Mouse (Mus musculus): ENCODE measurements around the gene Ermap. TPM values are rescaled to one million over a fixed set of nuclear protein-coding genes. Genes with fewer than 3 reads are reported as not detected.

Gene Ermap
- polyA plus RNA-seq, 1 experiment from 2014 or later = 11.4 TPM

DNA sequence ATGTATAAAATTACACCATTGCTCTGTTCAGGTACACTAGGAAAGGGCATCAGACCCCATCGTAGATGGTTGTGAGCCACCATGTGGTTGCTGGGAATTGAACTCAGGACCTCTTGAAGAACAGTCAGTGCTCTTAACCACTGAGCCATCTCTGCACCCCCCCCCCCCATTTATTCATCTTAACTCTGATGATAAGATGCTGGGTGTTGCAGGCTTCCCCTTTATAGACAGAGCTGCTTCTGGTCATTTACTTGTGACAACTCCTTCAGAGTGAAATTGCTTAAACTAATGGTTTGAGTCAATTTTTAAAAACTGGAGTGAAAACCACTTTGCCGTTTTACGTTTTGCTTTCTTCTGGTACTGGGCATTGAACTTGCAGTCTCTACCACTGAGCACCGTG, 2.9 kb upstream of the Ermap start:
- Histone ChIP-seq H3K4me2 (ENCODE audit: low read depth, low read length, severe bottlenecking) (no peak overlapping the region), H3K9ac (ENCODE audit: low read length) (no peak overlapping the region), H3K27ac (ENCODE audit: low read depth, low read length) (no peak overlapping the region), H3K4me1 (replicated peaks; ENCODE audit: control insufficient read depth, insufficient read depth, low read length) (no peaks in the 10 kb centered on the region), H3K4me3 (ENCODE audit: low read depth, low read length) (no peak overlapping the region), H3K9me3 (ENCODE audit: control insufficient read depth, low read length) (no peaks in the 10 kb centered on the region), H3K27me3 (ENCODE audit: control insufficient read depth, insufficient read depth, low read length) (no peaks in the 10 kb centered on the region), H3K36me3 (ENCODE audit: control insufficient read depth, insufficient read depth, low read length) (no peaks in the 10 kb centered on the region)
- ATAC-seq (replicated peaks; ENCODE audit: low FRiP score) = no peak
- DNase-seq (ENCODE audit: low spot score) = no peak
- 90% methylated on average over 4 of the region's 4 CpGs for WGBS

DNA sequence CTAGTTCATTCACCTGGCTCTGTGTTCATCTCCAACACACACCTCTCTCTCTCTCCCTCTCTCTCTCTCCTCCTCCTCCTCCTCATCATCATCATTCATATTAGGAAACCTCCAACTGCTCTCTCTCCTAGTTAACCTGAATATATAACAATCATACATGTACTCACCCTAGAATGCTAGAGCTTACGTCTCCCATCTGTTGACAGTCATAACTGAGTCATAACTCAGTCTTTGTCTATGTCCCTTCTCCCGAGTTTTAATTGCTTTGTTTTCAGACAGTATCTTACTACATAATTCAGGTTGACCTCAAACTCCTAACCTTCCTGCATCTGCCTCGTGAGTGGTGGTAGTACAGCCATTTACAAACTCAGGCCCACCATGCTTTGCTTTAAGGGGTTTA, 1.5 kb upstream of the Ermap start:
- Histone ChIP-seq H3K9ac (ENCODE audit: low read length) (no peak overlapping the region), H3K27ac (ENCODE audit: low read depth, low read length) (no peak overlapping the region), H3K4me2 (ENCODE audit: low read depth, low read length, severe bottlenecking) (no peak overlapping the region), H3K4me3 (ENCODE audit: low read depth, low read length) (no peak overlapping the region), H3K4me1 (replicated peaks; ENCODE audit: control insufficient read depth, insufficient read depth, low read length) (no peaks in the 10 kb centered on the region), H3K9me3 (ENCODE audit: control insufficient read depth, low read length) (no peaks in the 10 kb centered on the region), H3K36me3 (ENCODE audit: control insufficient read depth, insufficient read depth, low read length) (no peaks in the 10 kb centered on the region), H3K27me3 (ENCODE audit: control insufficient read depth, insufficient read depth, low read length) (no peaks in the 10 kb centered on the region)
- DNase-seq (ENCODE audit: low spot score) = no peak
- no peak for ATAC-seq (replicated peaks; ENCODE audit: low FRiP score)
- WGBS = 81% methylated on average over 3 of the region's 3 CpGs

DNA sequence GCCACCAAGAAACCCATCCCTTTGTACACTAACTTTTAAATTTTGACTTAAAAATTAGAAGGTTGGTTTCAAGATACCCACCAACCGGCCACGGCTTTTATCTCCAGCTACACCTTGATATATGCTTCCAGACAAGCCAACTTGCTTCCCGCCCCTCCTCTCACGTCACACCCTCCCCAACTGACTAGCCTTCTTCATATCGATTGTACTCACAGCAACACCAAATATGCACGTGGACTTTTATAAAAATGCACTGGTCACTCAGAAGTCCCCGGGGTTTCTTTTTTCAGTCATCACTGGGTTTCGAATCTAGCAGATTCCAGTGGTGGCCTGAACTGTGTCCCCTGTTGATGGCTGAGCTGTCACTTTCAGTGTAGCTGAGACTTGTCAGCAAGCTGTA, 807 bp upstream of the Ermap start:
- 89% methylated on average over 8 of the region's 8 CpGs for WGBS
- H3K4me2 ChIP-seq (ENCODE audit: low read depth, low read length, severe bottlenecking) = no peak overlapping the region
- H3K27me3 ChIP-seq (ENCODE audit: control insufficient read depth, insufficient read depth, low read length) = no peaks in the 10 kb centered on the region
- H3K9ac ChIP-seq (ENCODE audit: low read length) = no peak overlapping the region
- H3K27ac ChIP-seq (ENCODE audit: low read depth, low read length) = no peak overlapping the region
- no peaks in the 10 kb centered on the region for H3K9me3 ChIP-seq (ENCODE audit: control insufficient read depth, low read length)
- DNase-seq (ENCODE audit: low spot score) = no peak
- ATAC-seq (replicated peaks; ENCODE audit: low FRiP score) = no peak
- no peak overlapping the region for H3K4me3 ChIP-seq (ENCODE audit: low read depth, low read length)
- no peaks in the 10 kb centered on the region for H3K4me1 ChIP-seq (replicated peaks; ENCODE audit: control insufficient read depth, insufficient read depth, low read length)
- no peaks in the 10 kb centered on the region for H3K36me3 ChIP-seq (ENCODE audit: control insufficient read depth, insufficient read depth, low read length)

DNA sequence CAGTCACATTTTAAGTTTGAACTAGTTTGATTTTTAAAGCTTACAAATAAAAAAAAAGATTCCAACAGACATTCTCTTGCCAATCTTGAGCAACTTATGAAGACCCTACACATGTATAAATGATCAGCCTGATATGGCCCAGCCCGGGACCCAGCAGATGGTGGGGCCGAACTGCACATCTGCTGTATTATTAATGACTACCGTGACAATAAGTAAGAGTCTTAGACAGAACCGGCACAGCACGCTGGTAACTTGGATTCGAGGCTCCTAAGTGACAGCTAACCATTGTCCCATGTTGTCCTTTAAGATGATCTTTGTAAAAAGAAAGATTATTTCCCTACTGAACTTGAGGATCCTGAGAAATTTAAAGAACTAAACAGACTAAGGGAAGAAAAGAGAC, 419 bp downstream of the Ermap start:
- no peaks in the 10 kb centered on the region for H3K27me3 ChIP-seq (ENCODE audit: control insufficient read depth, insufficient read depth, low read length)
- no peak overlapping the region for H3K27ac ChIP-seq (ENCODE audit: low read depth, low read length)
- 80% methylated on average over 6 of the region's 6 CpGs for WGBS
- no peaks in the 10 kb centered on the region for H3K9me3 ChIP-seq (ENCODE audit: control insufficient read depth, low read length)
- no peak overlapping the region for H3K9ac ChIP-seq (ENCODE audit: low read length)
- no peak overlapping the region for H3K4me2 ChIP-seq (ENCODE audit: low read depth, low read length, severe bottlenecking)
- DNase-seq (ENCODE audit: low spot score) (no peak), ATAC-seq (replicated peaks; ENCODE audit: low FRiP score) (no peak)
- H3K4me3 ChIP-seq (ENCODE audit: low read depth, low read length) = no peak overlapping the region
- H3K4me1 ChIP-seq (replicated peaks; ENCODE audit: control insufficient read depth, insufficient read depth, low read length) = no peaks in the 10 kb centered on the region
- no peaks in the 10 kb centered on the region for H3K36me3 ChIP-seq (ENCODE audit: control insufficient read depth, insufficient read depth, low read length)

DNA sequence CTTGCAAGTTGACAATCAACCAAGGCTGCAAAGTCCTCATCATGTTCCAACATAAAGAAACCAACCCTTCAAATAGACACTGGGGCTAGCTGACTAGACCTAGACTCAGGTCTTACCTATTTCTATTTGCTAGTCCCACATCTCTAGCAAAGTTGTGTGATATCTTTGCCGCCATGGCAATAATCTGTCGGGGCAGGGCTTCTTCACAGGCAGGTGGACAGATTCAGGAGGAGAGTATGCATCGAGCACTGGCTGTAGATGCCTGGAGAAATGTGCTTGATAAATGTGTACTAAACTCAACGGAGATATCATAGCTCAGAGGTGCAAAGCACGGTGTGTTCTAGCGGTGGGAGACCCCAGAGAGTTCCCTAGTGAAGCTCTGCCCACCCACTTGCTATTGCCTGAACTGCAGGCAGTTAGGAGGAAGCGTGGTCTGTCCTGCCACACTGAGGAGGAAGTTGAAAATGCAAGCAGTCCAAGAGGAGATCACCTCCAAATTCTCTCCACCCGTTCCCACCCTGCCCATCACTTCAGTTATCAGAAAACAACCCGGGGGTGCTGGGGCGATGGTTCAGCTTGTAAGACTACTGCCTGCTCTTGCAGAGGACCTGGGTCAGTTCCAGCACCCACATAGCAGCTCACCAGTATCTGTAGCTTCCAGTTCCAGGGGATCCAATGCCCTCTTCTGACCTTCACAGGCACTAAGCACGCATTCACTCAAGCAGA, 1.6 kb downstream of the Ermap start:
- ATAC-seq (replicated peaks; ENCODE audit: low FRiP score) (no peak), DNase-seq (ENCODE audit: low spot score) (no peak)
- Histone ChIP-seq H3K36me3 (ENCODE audit: control insufficient read depth, insufficient read depth, low read length) (no peaks in the 10 kb centered on the region), H3K4me3 (ENCODE audit: low read depth, low read length) (no peak overlapping the region), H3K4me1 (replicated peaks; ENCODE audit: control insufficient read depth, insufficient read depth, low read length) (no peaks in the 10 kb centered on the region), H3K4me2 (ENCODE audit: low read depth, low read length, severe bottlenecking) (no peak overlapping the region), H3K27ac (ENCODE audit: low read depth, low read length) (no peak overlapping the region), H3K27me3 (ENCODE audit: control insufficient read depth, insufficient read depth, low read length) (no peaks in the 10 kb centered on the region), H3K9ac (ENCODE audit: low read length) (no peak overlapping the region), H3K9me3 (ENCODE audit: control insufficient read depth, low read length) (no peaks in the 10 kb centered on the region)
- WGBS = 66% methylated on average over 11 of the region's 11 CpGs

DNA sequence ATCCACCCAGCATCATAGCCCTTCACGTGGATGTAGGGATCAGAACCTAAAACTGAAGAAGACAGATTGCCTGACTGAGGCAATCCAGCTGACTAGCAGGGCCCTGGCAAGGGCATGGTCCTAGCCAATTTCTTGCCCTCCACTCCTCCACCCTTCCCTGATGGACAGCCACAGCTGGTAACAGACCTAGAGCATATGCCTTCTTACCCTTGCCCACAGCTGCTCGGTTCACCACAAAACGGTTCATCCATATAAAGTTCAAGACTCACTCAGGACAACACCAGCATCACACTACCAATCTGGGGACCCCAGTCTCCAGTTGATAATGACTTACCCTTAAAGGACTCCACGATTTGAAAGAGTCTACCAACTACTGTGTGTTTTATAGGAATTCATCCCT, 4.0 kb downstream of the Ermap start:
- no peak overlapping the region for H3K4me2 ChIP-seq (ENCODE audit: low read depth, low read length, severe bottlenecking)
- no peaks in the 10 kb centered on the region for H3K36me3 ChIP-seq (ENCODE audit: control insufficient read depth, insufficient read depth, low read length)
- ATAC-seq (replicated peaks; ENCODE audit: low FRiP score) (no peak), DNase-seq (ENCODE audit: low spot score) (no peak)
- H3K4me3 ChIP-seq (ENCODE audit: low read depth, low read length) = no peak overlapping the region
- H3K4me1 ChIP-seq (replicated peaks; ENCODE audit: control insufficient read depth, insufficient read depth, low read length) = no peaks in the 10 kb centered on the region
- no peak overlapping the region for H3K9ac ChIP-seq (ENCODE audit: low read length)
- H3K27me3 ChIP-seq (ENCODE audit: control insufficient read depth, insufficient read depth, low read length) = no peaks in the 10 kb centered on the region
- H3K9me3 ChIP-seq (ENCODE audit: control insufficient read depth, low read length) = no peaks in the 10 kb centered on the region
- H3K27ac ChIP-seq (ENCODE audit: low read depth, low read length) = no peak overlapping the region
- 87% methylated on average over 4 of the region's 4 CpGs for WGBS

DNA sequence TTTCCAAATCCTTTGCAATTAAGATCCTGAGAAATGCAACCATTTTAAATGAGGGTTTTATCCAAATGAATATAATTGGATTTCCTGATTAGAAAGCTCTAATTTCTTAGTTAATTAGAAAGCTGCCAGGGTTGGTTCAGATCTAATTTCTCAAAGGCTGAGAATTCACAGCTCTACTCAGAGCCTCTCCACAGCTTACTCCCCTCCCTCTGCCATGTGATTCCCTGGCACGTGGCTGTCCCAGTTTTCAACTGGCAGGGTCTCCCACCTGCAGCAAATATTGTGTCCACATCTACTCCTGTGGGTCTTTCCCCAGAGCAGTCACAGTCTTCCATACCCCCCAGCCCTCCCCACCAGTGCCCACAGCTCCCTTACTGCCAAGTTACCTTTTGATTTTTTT, 6.3 kb downstream of the Ermap start:
- Histone ChIP-seq H3K36me3 (ENCODE audit: control insufficient read depth, insufficient read depth, low read length) (no peaks in the 10 kb centered on the region), H3K27ac (ENCODE audit: low read depth, low read length) (no peak overlapping the region), H3K4me1 (replicated peaks; ENCODE audit: control insufficient read depth, insufficient read depth, low read length) (no peaks in the 10 kb centered on the region), H3K4me2 (ENCODE audit: low read depth, low read length, severe bottlenecking) (no peak overlapping the region), H3K27me3 (ENCODE audit: control insufficient read depth, insufficient read depth, low read length) (no peaks in the 10 kb centered on the region), H3K4me3 (ENCODE audit: low read depth, low read length) (no peak overlapping the region), H3K9ac (ENCODE audit: low read length) (no peak overlapping the region), H3K9me3 (ENCODE audit: control insufficient read depth, low read length) (no peaks in the 10 kb centered on the region)
- 60% methylated on average over 1 of the region's 1 CpGs for WGBS
- no peak for ATAC-seq (replicated peaks; ENCODE audit: low FRiP score)
- DNase-seq (ENCODE audit: low spot score) = no peak

DNA sequence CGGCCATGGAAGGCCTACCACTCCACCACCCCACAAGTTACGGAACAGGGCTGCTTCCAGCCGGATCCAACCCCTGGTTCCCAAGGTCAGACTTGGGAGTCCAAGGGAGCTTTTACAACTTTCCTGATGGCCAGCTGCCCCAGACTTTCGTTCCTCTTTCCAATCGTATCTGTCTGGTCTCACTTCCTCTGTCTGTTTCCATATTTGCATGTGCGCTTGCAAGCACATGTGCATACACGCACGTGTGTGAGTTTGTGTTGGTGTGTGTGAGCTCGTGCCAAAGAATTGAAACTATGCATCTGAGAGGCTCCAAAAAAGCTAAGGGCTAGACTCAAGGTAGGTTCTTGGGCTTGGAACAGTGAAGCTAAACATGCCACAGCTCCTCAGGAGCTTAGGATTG, 8.4 kb downstream of the Ermap start:
- no peak for ATAC-seq (replicated peaks; ENCODE audit: low FRiP score)
- no peaks in the 10 kb centered on the region for H3K9me3 ChIP-seq (ENCODE audit: control insufficient read depth, low read length)

DNA sequence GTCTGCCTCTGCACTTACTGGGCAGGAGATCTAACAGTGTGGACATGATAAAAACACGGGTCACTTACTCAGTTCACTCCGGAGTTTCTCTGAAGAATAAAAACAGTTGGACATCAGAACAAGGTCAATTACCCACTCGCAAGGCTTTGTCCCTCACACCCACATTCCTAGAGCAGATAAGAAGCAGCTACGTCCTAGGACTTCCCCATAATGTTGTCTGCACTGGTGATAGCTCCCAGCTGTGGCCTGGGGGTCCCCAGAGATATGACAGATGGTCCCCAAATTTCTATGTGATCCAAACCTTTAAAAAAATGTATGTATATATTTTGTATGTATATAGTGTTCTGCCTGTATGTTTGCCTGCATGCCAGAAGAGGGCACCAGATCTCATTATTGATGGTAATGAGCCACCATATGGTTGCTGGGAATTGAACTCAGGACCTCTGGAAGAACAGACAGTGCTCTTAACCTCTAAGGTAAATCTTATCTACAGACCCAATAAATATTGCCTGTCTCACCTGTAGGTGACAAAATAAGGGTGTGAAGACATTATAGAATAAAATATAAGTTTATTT, 9.6 kb downstream of the Ermap start:
- no peak overlapping the region for H3K27ac ChIP-seq (ENCODE audit: low read depth, low read length)
- H3K36me3 ChIP-seq (ENCODE audit: control insufficient read depth, insufficient read depth, low read length) = no peaks in the 10 kb centered on the region
- 56% methylated on average over 4 of the region's 4 CpGs for WGBS
- no peak for DNase-seq (ENCODE audit: low spot score)
- H3K4me3 ChIP-seq (ENCODE audit: low read depth, low read length) = no peak overlapping the region
- no peaks in the 10 kb centered on the region for H3K4me1 ChIP-seq (replicated peaks; ENCODE audit: control insufficient read depth, insufficient read depth, low read length)
- no peak overlapping the region for H3K4me2 ChIP-seq (ENCODE audit: low read depth, low read length, severe bottlenecking)
- H3K9me3 ChIP-seq (ENCODE audit: control insufficient read depth, low read length) = no peaks in the 10 kb centered on the region
- no peak overlapping the region for H3K9ac ChIP-seq (ENCODE audit: low read length)
- no peaks in the 10 kb centered on the region for H3K27me3 ChIP-seq (ENCODE audit: control insufficient read depth, insufficient read depth, low read length)
- no peak for ATAC-seq (replicated peaks; ENCODE audit: low FRiP score)

More for the DNA sequence above, 8.4 kb downstream of the Ermap start:
- Histone ChIP-seq H3K4me1 (replicated peaks; ENCODE audit: control insufficient read depth, insufficient read depth, low read length) (no peaks in the 10 kb centered on the region), H3K4me2 (ENCODE audit: low read depth, low read length, severe bottlenecking) (no peak overlapping the region), H3K36me3 (ENCODE audit: control insufficient read depth, insufficient read depth, low read length) (no peaks in the 10 kb centered on the region), H3K4me3 (ENCODE audit: low read depth, low read length) (no peak overlapping the region), H3K27ac (ENCODE audit: low read depth, low read length) (no peak overlapping the region), H3K9ac (ENCODE audit: low read length) (no peak overlapping the region), H3K27me3 (ENCODE audit: control insufficient read depth, insufficient read depth, low read length) (no peaks in the 10 kb centered on the region)
- WGBS = 91% methylated on average over 9 of the region's 9 CpGs
- DNase-seq (ENCODE audit: low spot score) = no peak
